Mouse (Mus musculus): ENCODE results near the gene Zfp809. TPM values are rescaled to one million over a fixed set of nuclear protein-coding genes. Genes with fewer than 3 reads are reported as not detected.

Gene Zfp809
- polyA plus RNA-seq, 1 experiment from 2014 or later: 7.4 TPM

DNA sequence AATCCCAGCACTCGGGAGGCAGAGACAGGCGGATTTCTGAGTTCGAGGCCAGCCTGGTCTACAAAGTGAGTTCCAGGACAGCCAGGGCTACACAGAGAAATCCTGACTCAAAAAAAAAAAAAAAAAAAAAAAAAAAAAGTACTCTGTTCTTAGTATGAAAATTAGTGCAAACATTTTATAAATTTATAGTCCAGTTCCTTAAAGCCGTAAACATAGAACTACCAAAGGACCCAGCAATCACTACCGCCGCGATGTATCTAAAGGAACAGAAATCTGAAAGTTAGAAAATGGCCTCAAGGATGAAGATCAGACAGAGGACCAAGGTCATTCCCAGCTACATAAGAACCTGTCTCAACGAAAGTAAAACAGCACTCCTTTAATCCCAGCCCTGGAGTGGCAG, 33.3 kb downstream of the Zfp809 start:
- ATAC-seq (ENCODE audit: low read depth): no peak
- H3K9ac ChIP-seq (ENCODE audit: low read depth, low read length): peak overlapping the region; percentile 78
- H3K9me3 ChIP-seq (replicated peaks; ENCODE audit: control insufficient read depth, low read length): no peaks in the 10 kb centered on the region
- peak overlapping the region; percentile 78 for H3K4me3 ChIP-seq (ENCODE audit: low read depth, low read length)
- no peaks in the 10 kb centered on the region; the same call in 1 of the 2 replicates for H3K4me1 ChIP-seq (ENCODE audit: control insufficient read depth, low read depth, low read length)
- WGBS (ENCODE audit: insufficient replicate concordance): 75% methylated on average over 8 of the region's 8 CpGs
- H3K4me2 ChIP-seq (ENCODE audit: low read depth, low read length): peak overlapping the region; percentile 82
- peaks cover 6% of the 10 kb centered on the region for H3K36me3 ChIP-seq (ENCODE audit: control insufficient read depth, insufficient read depth)
- no peak overlapping the region for H3K27ac ChIP-seq (ENCODE audit: low read length)
- H3K27me3 ChIP-seq (ENCODE audit: control insufficient read depth, insufficient read depth, low read depth, low read length): no peaks in the 10 kb centered on the region

DNA sequence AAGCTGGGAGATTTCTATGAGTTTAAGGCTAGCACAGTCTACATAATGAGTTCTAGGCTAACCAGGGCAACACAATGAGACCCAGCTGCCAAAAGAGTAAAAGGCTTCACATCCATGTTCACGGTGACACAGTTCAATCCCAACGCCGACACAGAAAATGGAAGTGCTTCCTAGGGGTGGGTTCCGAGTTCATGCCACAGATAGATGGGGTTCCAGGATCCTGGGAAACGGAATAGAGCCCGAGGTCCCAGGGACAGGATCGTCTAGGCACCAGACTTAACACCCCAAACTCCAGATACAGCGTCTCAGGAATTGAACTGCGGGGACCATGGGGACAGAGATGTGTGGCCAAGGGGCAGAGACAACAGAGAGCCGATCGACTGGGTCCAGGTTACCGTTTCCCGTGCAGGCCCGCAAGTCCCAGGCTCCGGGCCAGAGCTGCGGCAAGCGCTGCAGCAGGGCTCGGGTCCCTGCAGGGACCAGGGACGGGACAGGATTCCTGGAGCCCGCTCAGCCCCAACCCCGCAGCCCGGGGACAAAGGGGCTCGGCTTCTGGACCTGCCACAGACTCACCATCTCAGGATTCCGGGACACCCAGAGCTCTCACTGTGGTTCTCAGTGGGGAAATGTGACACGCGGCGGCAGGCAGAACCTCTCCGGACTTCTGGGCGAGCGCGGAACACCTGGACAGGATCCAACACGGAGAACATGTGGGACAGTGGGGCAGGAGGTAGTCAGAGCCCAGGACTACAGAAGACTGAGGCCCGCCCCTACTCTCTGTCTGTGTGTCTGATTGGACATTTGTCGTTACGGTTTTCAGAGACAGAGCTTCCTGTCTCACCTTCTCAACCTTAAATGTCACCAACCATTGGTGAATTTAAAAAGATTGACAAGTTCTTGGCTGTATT, 33.9 kb downstream of the Zfp809 start, which contains the start of gene Zfp599:
Gene Zfp599 (minus strand): TSS at position 712 of the 908 bp plus-strand sequence.
- ATAC-seq (ENCODE audit: low read depth): peak; percentile 99
- no peak within 1 kb of the TSS for H3K27ac ChIP-seq (ENCODE audit: low read length)
- no peaks in the 10 kb centered on the region; the same call in 1 of the 2 replicates for H3K4me1 ChIP-seq (ENCODE audit: control insufficient read depth, low read depth, low read length)
- no peaks in the 10 kb centered on the region for H3K27me3 ChIP-seq (ENCODE audit: control insufficient read depth, insufficient read depth, low read depth, low read length)
- peak within 1 kb of the TSS; percentile 78 for H3K4me3 ChIP-seq (ENCODE audit: low read depth, low read length)
- peaks cover 5% of the 10 kb centered on the region for H3K36me3 ChIP-seq (ENCODE audit: control insufficient read depth, insufficient read depth)
- H3K9me3 ChIP-seq (replicated peaks; ENCODE audit: control insufficient read depth, low read length): no peaks in the 10 kb centered on the region
- 1% methylated on average over 35 of the region's 35 CpGs for WGBS (ENCODE audit: insufficient replicate concordance)
- H3K9ac ChIP-seq (ENCODE audit: low read depth, low read length): peak within 1 kb of the TSS; percentile 78
- H3K4me2 ChIP-seq (ENCODE audit: low read depth, low read length): peak within 1 kb of the TSS; percentile 82

- Histone ChIP-seq H3K36me3 (ENCODE audit: control insufficient read depth, insufficient read depth) (peaks cover 5% of the 10 kb centered on the region), H3K27me3 (ENCODE audit: control insufficient read depth, insufficient read depth, low read depth, low read length) (no peaks in the 10 kb centered on the region), H3K9me3 (replicated peaks; ENCODE audit: control insufficient read depth, low read length) (no peaks in the 10 kb centered on the region), H3K9ac (ENCODE audit: low read depth, low read length) (peak overlapping the region; percentile 78), H3K4me2 (ENCODE audit: low read depth, low read length) (peak overlapping the region; percentile 82), H3K4me1 (ENCODE audit: control insufficient read depth, low read depth, low read length) (no peaks in the 10 kb centered on the region; the same call in 1 of the 2 replicates), H3K4me3 (ENCODE audit: low read depth, low read length) (peak overlapping the region; percentile 78), H3K27ac (ENCODE audit: low read length) (no peak overlapping the region)
- 30% methylated on average over 3 of the region's 3 CpGs for WGBS (ENCODE audit: insufficient replicate concordance)
- ATAC-seq (ENCODE audit: low read depth): no peak
These were observed 34.5 kb downstream of the Zfp809 start for GRCm38 (mm10) chr9:22260092-22260422.

- ATAC-seq (ENCODE audit: low read depth): no peak
- 59% methylated on average over 1 of the region's 1 CpGs for WGBS (ENCODE audit: insufficient replicate concordance)
- Histone ChIP-seq H3K4me2 (ENCODE audit: low read depth, low read length) (no peak overlapping the region), H3K4me3 (ENCODE audit: low read depth, low read length) (no peak overlapping the region), H3K4me1 (ENCODE audit: control insufficient read depth, low read depth, low read length) (no peaks in the 10 kb centered on the region; the same call in 1 of the 2 replicates), H3K27me3 (ENCODE audit: control insufficient read depth, insufficient read depth, low read depth, low read length) (no peaks in the 10 kb centered on the region), H3K9ac (ENCODE audit: low read depth, low read length) (no peak overlapping the region), H3K27ac (ENCODE audit: low read length) (no peak overlapping the region), H3K9me3 (replicated peaks; ENCODE audit: control insufficient read depth, low read length) (no peaks in the 10 kb centered on the region), H3K36me3 (ENCODE audit: control insufficient read depth, insufficient read depth) (no peaks in the 10 kb centered on the region)
These were observed 36.1 kb downstream of the Zfp809 start for GRCm38 (mm10) chr9:22261594-22261993.

DNA sequence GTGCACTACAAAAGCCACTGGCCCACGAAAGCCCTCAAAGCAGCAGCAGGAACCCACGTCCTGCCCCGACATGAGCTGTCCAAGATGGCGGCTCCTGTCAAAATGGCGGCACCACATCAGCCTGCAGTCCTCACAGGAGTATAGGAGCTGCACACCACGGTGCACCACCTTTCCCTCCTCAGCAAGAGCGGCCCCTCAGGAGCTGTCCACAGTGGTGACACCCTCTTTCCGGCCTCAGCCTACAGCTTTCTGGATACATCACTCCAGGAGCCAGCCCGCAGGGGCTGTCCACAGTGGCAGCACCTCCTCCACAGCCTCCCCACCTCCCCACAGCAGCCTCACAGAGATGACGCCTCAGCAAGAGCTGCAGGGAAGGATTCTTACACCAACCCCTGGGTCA, 37.1 kb downstream of the Zfp809 start:
- H3K27me3 ChIP-seq (ENCODE audit: control insufficient read depth, insufficient read depth, low read depth, low read length): no peaks in the 10 kb centered on the region
- no peak overlapping the region for H3K9ac ChIP-seq (ENCODE audit: low read depth, low read length)
- H3K27ac ChIP-seq (ENCODE audit: low read length): no peak overlapping the region
- ATAC-seq (ENCODE audit: low read depth): no peak
- H3K9me3 ChIP-seq (replicated peaks; ENCODE audit: control insufficient read depth, low read length): no peaks in the 10 kb centered on the region
- WGBS (ENCODE audit: insufficient replicate concordance): 72% methylated on average over 10 of the region's 10 CpGs
- no peaks in the 10 kb centered on the region for H3K36me3 ChIP-seq (ENCODE audit: control insufficient read depth, insufficient read depth)
- H3K4me2 ChIP-seq (ENCODE audit: low read depth, low read length): no peak overlapping the region
- H3K4me1 ChIP-seq (ENCODE audit: control insufficient read depth, low read depth, low read length): no peaks in the 10 kb centered on the region; the same call in 1 of the 2 replicates
- H3K4me3 ChIP-seq (ENCODE audit: low read depth, low read length): no peak overlapping the region

- H3K4me2 ChIP-seq (ENCODE audit: low read depth, low read length): no peak overlapping the region
- no peak overlapping the region for H3K9ac ChIP-seq (ENCODE audit: low read depth, low read length)
- H3K4me1 ChIP-seq (ENCODE audit: control insufficient read depth, low read depth, low read length): no peaks in the 10 kb centered on the region
- H3K27me3 ChIP-seq (ENCODE audit: control insufficient read depth, insufficient read depth, low read depth, low read length): no peaks in the 10 kb centered on the region
- WGBS (ENCODE audit: insufficient replicate concordance): 82% methylated on average over 1 of the region's 1 CpGs
- no peaks in the 10 kb centered on the region for H3K36me3 ChIP-seq (ENCODE audit: control insufficient read depth, insufficient read depth)
- no peak overlapping the region for H3K27ac ChIP-seq (ENCODE audit: low read length)
- no peak overlapping the region for H3K4me3 ChIP-seq (ENCODE audit: low read depth, low read length)
- no peaks in the 10 kb centered on the region for H3K9me3 ChIP-seq (replicated peaks; ENCODE audit: control insufficient read depth, low read length)
- no peak for ATAC-seq (ENCODE audit: low read depth)
These were observed 43.4 kb downstream of the Zfp809 start for GRCm38 (mm10) chr9:22268886-22269285.

DNA sequence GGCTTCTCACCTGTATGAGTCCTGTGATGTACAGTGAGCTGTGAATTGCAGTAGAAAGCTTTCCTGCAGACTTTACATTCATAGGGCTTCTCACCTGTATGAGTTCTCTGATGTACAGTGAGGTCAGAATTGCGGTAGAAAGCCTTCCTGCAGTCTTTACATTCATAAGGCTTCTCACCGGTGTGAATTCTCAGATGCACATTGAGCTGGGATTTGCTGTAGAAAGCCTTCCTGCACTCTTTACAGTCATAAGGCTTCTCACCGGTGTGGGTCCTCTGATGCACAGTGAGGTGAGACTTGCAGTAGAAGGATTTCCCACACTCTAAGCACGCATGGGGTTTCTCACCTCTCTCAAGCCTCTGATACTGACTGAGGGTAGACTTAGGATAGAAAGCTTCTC, 53.2 kb downstream of the Zfp809 start:
- 80% methylated on average over 4 of the region's 4 CpGs for WGBS (ENCODE audit: insufficient replicate concordance)
- Histone ChIP-seq H3K9me3 (replicated peaks; ENCODE audit: control insufficient read depth, low read length) (peaks cover 25% of the 10 kb centered on the region), H3K4me2 (ENCODE audit: low read depth, low read length) (no peak overlapping the region), H3K4me1 (ENCODE audit: control insufficient read depth, low read depth, low read length) (no peaks in the 10 kb centered on the region), H3K27me3 (ENCODE audit: control insufficient read depth, insufficient read depth, low read depth, low read length) (no peaks in the 10 kb centered on the region), H3K4me3 (ENCODE audit: low read depth, low read length) (no peak overlapping the region), H3K36me3 (ENCODE audit: control insufficient read depth, insufficient read depth) (peaks cover 58% of the 10 kb centered on the region), H3K27ac (ENCODE audit: low read length) (no peak overlapping the region), H3K9ac (ENCODE audit: low read depth, low read length) (no peak overlapping the region)
- no peak for ATAC-seq (ENCODE audit: low read depth)

Other genes starting within 250 kb of the Zfp809 start
- 0.14 and 0.32 TPM in 2 replicates for gene Rgl3, start 236.3 kb upstream of the Zfp809 start, polyA plus RNA-seq (2015; fragmentation: Nextera tagmentation; extraction: Ambion mirVana)
- 0.05 TPM in 1 of 2 replicates, not detected in the other for gene Ccdc151, start 223.1 kb upstream of the Zfp809 start, polyA plus RNA-seq (2015; fragmentation: Nextera tagmentation; extraction: Ambion mirVana)
- 51.2 and 52.5 TPM in 2 replicates for gene Prkcsh, start 222.9 kb upstream of the Zfp809 start, polyA plus RNA-seq (2015; fragmentation: Nextera tagmentation; extraction: Ambion mirVana)
- gene Elavl3, start 173.7 kb upstream of the Zfp809 start, polyA plus RNA-seq (2015; fragmentation: Nextera tagmentation; extraction: Ambion mirVana): 0.04 TPM in 1 of 2 replicates, not detected in the other
- gene Gm49318, start 154.5 kb upstream of the Zfp809 start, polyA plus RNA-seq (2015; fragmentation: Nextera tagmentation; extraction: Ambion mirVana): not detected in 2 replicates
- gene Zfp653, start 154.3 kb upstream of the Zfp809 start, polyA plus RNA-seq (2015; fragmentation: Nextera tagmentation; extraction: Ambion mirVana): 5.7 and 6.2 TPM in 2 replicates
- gene Ecsit, start 140.3 kb upstream of the Zfp809 start, polyA plus RNA-seq (2015; fragmentation: Nextera tagmentation; extraction: Ambion mirVana): 21.1 and 22.2 TPM in 2 replicates
- 0.22 and 1.8 TPM in 2 replicates for gene Cnn1, start 126.5 kb upstream of the Zfp809 start, polyA plus RNA-seq (2015; fragmentation: Nextera tagmentation; extraction: Ambion mirVana)
- 77.8 and 78.7 TPM in 2 replicates for gene Elof1, start 108.5 kb upstream of the Zfp809 start, polyA plus RNA-seq (2015; fragmentation: Nextera tagmentation; extraction: Ambion mirVana)
- 228 and 240 TPM in 2 replicates for gene Acp5, start 90.0 kb upstream of the Zfp809 start, polyA plus RNA-seq (2015; fragmentation: Nextera tagmentation; extraction: Ambion mirVana)
- 28.9 and 34.6 TPM in 2 replicates for gene Pigyl, start 68.9 kb upstream of the Zfp809 start, polyA plus RNA-seq (2015; fragmentation: Nextera tagmentation; extraction: Ambion mirVana)
- gene Zfp872, start 37.6 kb upstream of the Zfp809 start, polyA plus RNA-seq (2015; fragmentation: Nextera tagmentation; extraction: Ambion mirVana): 0.09 TPM in 1 of 2 replicates, not detected in the other
- 1.0 and 1.3 TPM in 2 replicates for gene Zfp599, start 34.2 kb downstream of the Zfp809 start, polyA plus RNA-seq (2015; fragmentation: Nextera tagmentation; extraction: Ambion mirVana)
- 2.7 and 2.8 TPM in 2 replicates for gene Zfp810, start 81.9 kb downstream of the Zfp809 start, polyA plus RNA-seq (2015; fragmentation: Nextera tagmentation; extraction: Ambion mirVana)
- 29.7 and 29.9 TPM in 2 replicates for gene Anln, start 163.5 kb downstream of the Zfp809 start, polyA plus RNA-seq (2015; fragmentation: Nextera tagmentation; extraction: Ambion mirVana)
- 1.2 and 1.3 TPM in 2 replicates for gene 9530077C05Rik, start 185.8 kb downstream of the Zfp809 start, polyA plus RNA-seq (2015; fragmentation: Nextera tagmentation; extraction: Ambion mirVana)
- gene Gm17545, start 228.6 kb downstream of the Zfp809 start, polyA plus RNA-seq (2015; fragmentation: Nextera tagmentation; extraction: Ambion mirVana): not detected in 2 replicates
- gene Rp9, start 244.0 kb downstream of the Zfp809 start, polyA plus RNA-seq (2015; fragmentation: Nextera tagmentation; extraction: Ambion mirVana): 25.1 and 25.3 TPM in 2 replicates